ENCODE assay signal across 25 mouse cellular contexts in the genomic region with DNA sequence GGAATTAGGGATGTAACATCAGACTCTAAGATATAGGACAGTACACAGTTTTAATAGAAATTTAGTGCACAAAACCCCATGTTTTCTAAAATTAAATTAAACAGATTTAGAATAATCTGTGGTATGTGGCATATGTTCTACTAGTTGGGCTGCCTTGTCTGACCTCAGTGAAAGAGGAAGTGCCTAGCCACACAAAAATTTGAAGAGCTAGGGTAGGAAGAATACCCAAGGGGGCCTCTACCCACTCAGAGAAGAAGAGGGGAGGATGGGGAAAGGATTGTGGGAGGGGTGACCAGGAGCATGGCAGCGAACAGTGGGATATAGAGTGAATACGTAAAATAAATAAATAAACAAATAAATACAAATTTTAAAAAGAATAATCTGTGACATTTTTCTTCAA.
"Had no signal": no experiment of that assay in that cellular context is flagged by ENCODE, and none has a peak within 500 bp of the region (broad histone marks: within the 10 kb centered on the region; RNA-seq: fewer than 3 reads in every experiment).

No protein-coding gene starts in this region.

- H3K9me3 ChIP-seq: heart, embryonic 10.5 days; hindbrain, embryonic 10.5 days; hindbrain, embryonic 12.5 days; intestine, embryonic 15.5 days; kidney, embryonic 15.5 days; limb, embryonic 13.5 days; limb, embryonic 15.5 days; liver, embryonic 12.5 days had no signal

- H3K27ac ChIP-seq: heart, embryonic 10.5 days; hindbrain, embryonic 10.5 days; hindbrain, embryonic 12.5 days; hindbrain, embryonic 14.5 days; intestine, embryonic 15.5 days; kidney, embryonic 15.5 days; kidney, postnatal 0 days; limb, embryonic 13.5 days; limb, embryonic 15.5 days; liver, embryonic 12.5 days had no signal

- H3K9ac ChIP-seq: hindbrain, embryonic 12.5 days; hindbrain, embryonic 14.5 days; intestine, embryonic 15.5 days; kidney, embryonic 15.5 days; limb, embryonic 13.5 days; limb, embryonic 15.5 days; liver, embryonic 12.5 days had no signal

- H3K4me3 ChIP-seq: heart, embryonic 10.5 days; hindbrain, embryonic 10.5 days; hindbrain, embryonic 12.5 days; intestine, embryonic 15.5 days; kidney, embryonic 15.5 days; limb, embryonic 13.5 days; limb, embryonic 15.5 days; liver, embryonic 12.5 days had no signal

- H3K36me3 ChIP-seq: heart, embryonic 10.5 days; hindbrain, embryonic 10.5 days; hindbrain, embryonic 12.5 days; intestine, embryonic 15.5 days; kidney, embryonic 15.5 days; limb, embryonic 13.5 days; limb, embryonic 15.5 days; liver, embryonic 12.5 days had no signal

- ATAC-seq: hindbrain, embryonic 16.5 days; inflammation-experienced regulatory T-cells, adult 6 months; intestine, embryonic 15.5 days; intestine, postnatal 0 days; liver, embryonic 12.5 days had no signal

- H3K4me1 ChIP-seq: hindbrain, embryonic 10.5 days; hindbrain, embryonic 12.5 days; intestine, embryonic 15.5 days; kidney, embryonic 15.5 days; limb, embryonic 13.5 days; limb, embryonic 15.5 days; liver, embryonic 12.5 days had no signal

- H3K27me3 ChIP-seq: hindbrain, embryonic 12.5 days; intestine, embryonic 15.5 days; kidney, embryonic 15.5 days; limb, embryonic 13.5 days; limb, embryonic 15.5 days; liver, embryonic 12.5 days had no signal

- DNase-seq: gastrocnemius, postnatal 14 days; gastrocnemius, postnatal 36 days; heart, adult 18-20 months; heart, postnatal 10 days; heart, postnatal 4 days; kidney, adult 2 months; kidney, adult 9 months; kidney, postnatal 14 days; kidney, postnatal 36 days; layer of hippocampus, adult 9-11 months; layer of hippocampus, postnatal 36 days; left cerebral cortex, postnatal 4 days had no signal

- H3K4me2 ChIP-seq: hindbrain, embryonic 12.5 days; hindbrain, embryonic 14.5 days; intestine, embryonic 15.5 days; kidney, embryonic 15.5 days; limb, embryonic 13.5 days; limb, embryonic 15.5 days; liver, embryonic 12.5 days had no signal
